Mouse (Mus musculus): ENCODE results near the gene Rbm20. TPM values are rescaled to one million over a fixed set of nuclear protein-coding genes. Genes with fewer than 3 reads are reported as not detected.

Rbm20 gene
- polyA plus RNA-seq, 1 experiment from 2014 or later: 1.1 TPM

DNA sequence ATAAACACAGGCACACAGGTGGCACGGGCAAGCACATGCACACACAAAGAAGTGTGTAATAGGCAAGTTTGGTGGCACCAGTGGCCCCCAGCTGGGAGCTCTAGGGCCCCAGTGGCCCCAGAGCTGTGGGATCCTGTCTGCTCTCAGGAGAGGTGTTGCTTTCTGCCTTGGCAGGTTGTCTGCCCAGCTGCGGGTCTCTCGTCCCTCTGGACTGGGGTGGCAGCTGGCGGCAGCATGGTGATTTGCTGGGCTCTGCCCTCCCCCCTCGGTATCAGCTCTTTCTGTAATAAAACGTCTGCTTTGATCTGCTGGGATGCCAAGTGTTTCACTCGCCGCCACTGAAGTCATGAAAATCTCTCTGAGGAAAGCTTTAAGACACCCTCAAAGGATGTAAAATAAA, 10.4 kb upstream of the Rbm20 start:
- no peak overlapping the region for H3K9ac ChIP-seq (ENCODE audit: low read depth, low read length)
- H3K4me3 ChIP-seq (ENCODE audit: low read length): no peak overlapping the region
- no peaks in the 10 kb centered on the region for H3K9me3 ChIP-seq (ENCODE audit: control insufficient read depth, low read length)
- 33% methylated on average over 8 of the region's 8 CpGs for WGBS
- no peak for ATAC-seq
- H3K36me3 ChIP-seq (ENCODE audit: control insufficient read depth, insufficient read depth, low read length): no peaks in the 10 kb centered on the region
- H3K4me2 ChIP-seq (ENCODE audit: low read depth, low read length): no peak overlapping the region
- no peak overlapping the region for H3K27ac ChIP-seq (ENCODE audit: low read length)
- no peaks in the 10 kb centered on the region for H3K4me1 ChIP-seq (ENCODE audit: control insufficient read depth, insufficient read depth, low read length)
- H3K27me3 ChIP-seq (replicated peaks; ENCODE audit: control insufficient read depth, insufficient read depth, low read length): no peaks in the 10 kb centered on the region

DNA sequence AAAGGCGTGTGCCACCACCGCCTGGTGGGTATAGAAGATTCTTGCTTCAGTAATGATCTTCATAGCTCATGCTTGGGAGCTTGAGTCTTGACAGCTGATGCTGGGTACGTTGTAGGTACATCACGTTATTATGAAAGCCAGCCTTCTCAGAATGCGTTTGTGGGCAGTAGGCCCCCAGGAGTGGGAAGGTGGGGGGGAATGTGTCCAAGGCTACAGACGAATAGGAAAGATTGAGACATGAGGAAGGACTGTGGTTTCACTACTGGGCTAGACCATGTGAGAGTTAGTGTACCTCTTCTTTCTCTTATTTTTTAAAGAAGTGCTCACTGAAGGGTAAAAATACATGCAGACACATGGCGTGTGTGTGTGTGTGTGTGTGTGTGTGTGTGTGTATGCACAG, 8.3 kb upstream of the Rbm20 start:
- H3K9ac ChIP-seq (ENCODE audit: low read depth, low read length): no peak overlapping the region
- no peaks in the 10 kb centered on the region for H3K36me3 ChIP-seq (ENCODE audit: control insufficient read depth, insufficient read depth, low read length)
- no peak for ATAC-seq
- H3K4me3 ChIP-seq (ENCODE audit: low read length): no peak overlapping the region
- no peak overlapping the region for H3K4me2 ChIP-seq (ENCODE audit: low read depth, low read length)
- 84% methylated on average over 7 of the region's 7 CpGs for WGBS
- H3K9me3 ChIP-seq (ENCODE audit: control insufficient read depth, low read length): no peaks in the 10 kb centered on the region
- H3K4me1 ChIP-seq (ENCODE audit: control insufficient read depth, insufficient read depth, low read length): no peaks in the 10 kb centered on the region
- peaks cover 3% of the 10 kb centered on the region for H3K27me3 ChIP-seq (replicated peaks; ENCODE audit: control insufficient read depth, insufficient read depth, low read length)
- H3K27ac ChIP-seq (ENCODE audit: low read length): no peak overlapping the region

DNA sequence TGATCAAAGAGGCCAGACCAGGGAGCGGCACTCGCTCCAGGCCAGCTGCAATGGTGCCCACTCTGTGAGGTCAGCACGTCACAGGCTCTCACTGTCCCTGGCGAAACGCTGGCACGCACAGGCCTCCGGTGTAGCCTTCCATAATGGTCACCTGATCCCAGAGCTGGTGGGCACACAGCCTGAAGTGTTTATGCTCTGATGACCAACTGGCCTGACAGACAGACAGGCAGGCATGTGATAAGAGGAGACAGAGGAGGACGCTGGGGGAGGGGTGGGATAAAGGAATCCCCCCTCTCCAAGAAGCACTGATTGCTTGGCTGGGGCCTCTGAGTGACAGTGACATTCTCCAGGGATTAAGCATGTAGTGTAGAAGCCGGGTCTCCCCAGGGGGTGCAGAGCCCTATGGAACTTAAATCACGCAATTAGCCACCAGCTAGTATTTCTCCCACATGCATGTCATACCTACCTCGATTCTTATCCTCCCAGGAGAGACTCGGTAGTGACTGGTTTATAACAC, 6.4 kb upstream of the Rbm20 start:
- Histone ChIP-seq H3K27ac (ENCODE audit: low read length) (no peak overlapping the region), H3K36me3 (ENCODE audit: control insufficient read depth, insufficient read depth, low read length) (no peaks in the 10 kb centered on the region), H3K4me1 (ENCODE audit: control insufficient read depth, insufficient read depth, low read length) (no peaks in the 10 kb centered on the region), H3K9ac (ENCODE audit: low read depth, low read length) (no peak overlapping the region), H3K27me3 (replicated peaks; ENCODE audit: control insufficient read depth, insufficient read depth, low read length) (peaks cover 21% of the 10 kb centered on the region), H3K4me2 (ENCODE audit: low read depth, low read length) (no peak overlapping the region), H3K9me3 (ENCODE audit: control insufficient read depth, low read length) (no peaks in the 10 kb centered on the region), H3K4me3 (ENCODE audit: low read length) (no peak overlapping the region)
- WGBS: 45% methylated on average over 12 of the region's 12 CpGs
- no peak for ATAC-seq

DNA sequence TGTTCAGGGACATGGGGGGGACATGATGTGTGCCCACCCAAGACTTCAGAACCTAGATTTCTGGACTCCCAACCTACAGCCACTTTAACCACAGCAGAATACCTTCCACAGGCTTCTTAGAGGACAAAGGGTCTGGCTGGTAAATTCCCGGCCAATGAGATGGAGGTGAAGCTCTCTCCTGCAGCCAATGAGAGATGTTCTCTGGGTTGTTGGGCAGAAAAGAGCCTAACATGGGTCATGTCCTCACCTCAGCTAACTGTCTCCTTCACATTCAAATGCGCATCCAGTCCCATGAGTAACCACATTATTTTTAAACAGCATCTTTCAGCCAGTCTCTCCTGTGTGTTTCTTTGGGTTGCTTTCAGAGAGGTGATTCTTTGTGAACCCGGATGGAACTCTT, 5.7 kb upstream of the Rbm20 start:
- Histone ChIP-seq H3K4me3 (ENCODE audit: low read length) (no peak overlapping the region), H3K9ac (ENCODE audit: low read depth, low read length) (no peak overlapping the region), H3K27me3 (replicated peaks; ENCODE audit: control insufficient read depth, insufficient read depth, low read length) (peaks cover 27% of the 10 kb centered on the region), H3K9me3 (ENCODE audit: control insufficient read depth, low read length) (no peaks in the 10 kb centered on the region), H3K36me3 (ENCODE audit: control insufficient read depth, insufficient read depth, low read length) (no peaks in the 10 kb centered on the region), H3K27ac (ENCODE audit: low read length) (no peak overlapping the region), H3K4me1 (ENCODE audit: control insufficient read depth, insufficient read depth, low read length) (peaks cover 5% of the 10 kb centered on the region), H3K4me2 (ENCODE audit: low read depth, low read length) (no peak overlapping the region)
- 65% methylated on average over 3 of the region's 3 CpGs for WGBS
- ATAC-seq: no peak

DNA sequence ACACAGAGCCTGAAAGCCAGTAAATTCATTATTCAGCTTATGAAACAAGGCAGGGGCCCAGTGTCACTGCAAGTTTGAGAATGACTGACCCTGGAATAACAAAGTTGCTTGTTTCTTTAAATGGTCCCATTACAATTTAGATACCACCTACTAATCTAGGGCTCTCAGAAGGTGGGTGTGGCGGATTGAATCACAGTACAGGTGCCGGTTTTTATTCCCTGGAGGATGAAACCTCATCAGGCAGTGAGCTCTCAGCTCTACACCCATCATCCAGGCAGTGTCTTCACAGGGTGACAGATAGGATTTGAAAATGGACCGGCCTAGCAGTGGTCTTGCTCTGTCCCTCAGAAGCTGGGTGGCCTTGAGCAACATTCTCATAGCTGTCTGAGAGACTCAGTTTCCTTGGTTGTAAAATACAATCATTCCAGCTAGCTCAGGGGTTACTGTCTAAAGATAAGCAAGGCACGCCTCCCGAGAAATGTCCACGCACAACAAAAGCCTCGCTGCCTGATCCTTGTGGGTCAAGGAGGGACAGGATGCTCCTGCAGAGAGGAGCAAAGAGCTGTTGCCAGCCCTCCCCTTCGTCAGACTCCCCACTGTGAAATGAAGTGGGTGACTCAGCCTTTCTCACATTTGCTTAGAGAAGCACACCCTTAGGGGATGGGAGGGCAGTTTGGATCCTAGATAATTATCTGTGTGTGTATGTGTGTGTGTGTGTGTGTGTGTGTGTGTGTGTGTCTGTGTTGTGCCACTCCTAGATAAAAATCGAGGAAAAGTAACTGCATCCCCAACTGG, 2.8 kb upstream of the Rbm20 start:
- WGBS: 35% methylated on average over 9 of the region's 9 CpGs
- H3K4me3 ChIP-seq (ENCODE audit: low read length): no peak overlapping the region
- H3K27ac ChIP-seq (ENCODE audit: low read length): no peak overlapping the region
- H3K4me1 ChIP-seq (ENCODE audit: control insufficient read depth, insufficient read depth, low read length): peaks cover 11% of the 10 kb centered on the region
- peaks cover 44% of the 10 kb centered on the region for H3K27me3 ChIP-seq (replicated peaks; ENCODE audit: control insufficient read depth, insufficient read depth, low read length)
- no peak overlapping the region for H3K9ac ChIP-seq (ENCODE audit: low read depth, low read length)
- H3K9me3 ChIP-seq (ENCODE audit: control insufficient read depth, low read length): no peaks in the 10 kb centered on the region
- no peak overlapping the region for H3K4me2 ChIP-seq (ENCODE audit: low read depth, low read length)
- H3K36me3 ChIP-seq (ENCODE audit: control insufficient read depth, insufficient read depth, low read length): no peaks in the 10 kb centered on the region
- no peak for ATAC-seq

DNA sequence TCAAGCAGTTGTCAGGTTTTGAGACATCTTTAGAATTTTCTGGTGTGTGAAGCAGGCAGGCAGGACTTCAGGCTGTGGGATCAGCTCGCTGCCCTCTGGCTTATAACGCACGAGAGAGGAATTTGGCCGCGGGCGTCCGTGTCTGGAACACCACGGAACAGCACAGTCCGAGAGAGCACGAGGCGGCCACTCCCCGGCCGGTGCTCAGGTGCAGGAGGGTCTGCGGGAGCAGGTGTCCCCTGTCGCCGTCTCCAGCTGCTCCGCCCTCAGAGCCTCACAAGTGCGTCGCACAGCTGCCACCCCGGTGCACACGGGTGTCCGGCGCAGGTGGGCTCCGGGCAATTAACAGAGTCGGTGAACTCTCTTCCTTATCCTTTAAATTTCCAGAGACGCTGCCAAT, 878 bp upstream of the Rbm20 start:
- peaks cover 48% of the 10 kb centered on the region for H3K27me3 ChIP-seq (replicated peaks; ENCODE audit: control insufficient read depth, insufficient read depth, low read length)
- H3K4me1 ChIP-seq (ENCODE audit: control insufficient read depth, insufficient read depth, low read length): peaks cover 11% of the 10 kb centered on the region
- H3K9ac ChIP-seq (ENCODE audit: low read depth, low read length): peak overlapping the region; percentile 40; the same call in 1 of the 2 replicates
- H3K9me3 ChIP-seq (ENCODE audit: control insufficient read depth, low read length): no peaks in the 10 kb centered on the region
- no peak for ATAC-seq
- no peak overlapping the region for H3K27ac ChIP-seq (ENCODE audit: low read length)
- H3K4me3 ChIP-seq (ENCODE audit: low read length): peak overlapping the region; percentile 67
- no peaks in the 10 kb centered on the region for H3K36me3 ChIP-seq (ENCODE audit: control insufficient read depth, insufficient read depth, low read length)
- under 1% methylated on average over 26 of the region's 26 CpGs for WGBS
- peak overlapping the region; percentile 100 for H3K4me2 ChIP-seq (ENCODE audit: low read depth, low read length)

DNA sequence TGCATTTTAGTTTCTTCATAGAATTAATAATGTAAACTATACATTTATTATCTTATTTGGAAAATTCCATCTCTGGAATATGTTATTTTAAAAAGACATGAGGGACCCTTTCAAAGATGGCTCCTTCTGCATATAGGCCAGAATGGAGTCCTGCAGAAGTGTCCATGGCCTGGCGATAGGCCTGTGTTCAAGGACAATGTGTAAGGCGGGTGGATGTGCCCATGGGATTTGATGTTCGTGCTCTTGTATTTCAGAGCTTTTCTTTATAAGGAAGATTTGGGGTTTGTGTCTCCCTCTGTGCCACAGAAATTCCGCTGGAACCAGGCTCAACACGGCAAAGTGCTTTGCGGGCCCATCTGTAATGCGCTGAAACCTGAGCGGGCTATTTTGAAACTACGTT, 2.1 kb downstream of the Rbm20 start:
- Histone ChIP-seq H3K9me3 (ENCODE audit: control insufficient read depth, low read length) (no peaks in the 10 kb centered on the region), H3K9ac (ENCODE audit: low read depth, low read length) (no peak overlapping the region), H3K4me1 (ENCODE audit: control insufficient read depth, insufficient read depth, low read length) (peaks cover 11% of the 10 kb centered on the region), H3K4me2 (ENCODE audit: low read depth, low read length) (no peak overlapping the region), H3K36me3 (ENCODE audit: control insufficient read depth, insufficient read depth, low read length) (no peaks in the 10 kb centered on the region), H3K27ac (ENCODE audit: low read length) (no peak overlapping the region), H3K4me3 (ENCODE audit: low read length) (no peak overlapping the region), H3K27me3 (replicated peaks; ENCODE audit: control insufficient read depth, insufficient read depth, low read length) (peaks cover 52% of the 10 kb centered on the region)
- 94% methylated on average over 9 of the region's 9 CpGs for WGBS
- no peak for ATAC-seq

DNA sequence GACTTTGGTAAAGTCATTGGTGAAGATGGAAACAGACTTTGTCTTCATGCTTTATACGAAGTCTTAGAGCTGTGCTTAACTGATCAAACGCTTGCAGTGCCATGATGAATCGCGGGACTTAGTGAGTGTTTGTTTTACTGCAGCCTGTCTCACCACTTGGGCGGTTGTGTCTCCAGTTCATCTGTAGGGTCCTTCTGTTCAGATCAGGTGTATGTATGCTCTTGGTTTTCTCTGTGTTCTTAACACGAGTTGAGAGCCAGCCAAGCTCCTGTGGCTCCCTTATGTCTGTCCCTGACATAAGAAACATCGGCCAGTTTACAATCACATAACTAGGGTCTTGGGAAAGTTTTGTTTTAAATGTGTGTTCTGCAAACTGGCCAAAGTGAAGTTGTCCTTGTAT, 2.9 kb downstream of the Rbm20 start:
- no peak overlapping the region for H3K4me2 ChIP-seq (ENCODE audit: low read depth, low read length)
- no peak overlapping the region for H3K9ac ChIP-seq (ENCODE audit: low read depth, low read length)
- no peaks in the 10 kb centered on the region for H3K36me3 ChIP-seq (ENCODE audit: control insufficient read depth, insufficient read depth, low read length)
- H3K4me1 ChIP-seq (ENCODE audit: control insufficient read depth, insufficient read depth, low read length): peaks cover 11% of the 10 kb centered on the region
- no peak overlapping the region for H3K4me3 ChIP-seq (ENCODE audit: low read length)
- H3K27me3 ChIP-seq (replicated peaks; ENCODE audit: control insufficient read depth, insufficient read depth, low read length): peaks cover 46% of the 10 kb centered on the region
- whole genome bisulfite sequencing: 75% methylated on average over 7 of the region's 7 CpGs
- no peak for ATAC-seq
- H3K27ac ChIP-seq (ENCODE audit: low read length): no peak overlapping the region
- H3K9me3 ChIP-seq (ENCODE audit: control insufficient read depth, low read length): no peaks in the 10 kb centered on the region

DNA sequence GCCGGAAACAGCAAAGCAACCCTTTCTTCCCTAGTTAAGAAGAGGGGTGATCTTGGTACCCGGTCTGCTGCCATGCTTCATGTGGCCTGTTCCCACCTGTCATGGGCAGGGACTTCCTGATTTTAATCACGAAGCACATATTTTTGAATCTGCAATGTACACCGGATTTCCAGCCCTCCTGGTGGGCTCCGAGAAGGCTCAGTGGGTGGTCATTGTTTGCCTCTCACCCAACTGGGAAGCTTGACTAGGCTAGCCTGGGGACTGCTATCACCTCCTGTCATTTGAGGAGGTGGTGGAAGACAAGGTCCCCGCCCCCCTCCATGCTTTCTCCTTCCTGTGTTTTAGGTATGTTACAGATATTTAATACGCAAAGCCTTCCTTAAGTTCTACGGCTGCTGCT, 5.3 kb downstream of the Rbm20 start:
- H3K27me3 ChIP-seq (replicated peaks; ENCODE audit: control insufficient read depth, insufficient read depth, low read length): peaks cover 23% of the 10 kb centered on the region
- no peak overlapping the region for H3K4me2 ChIP-seq (ENCODE audit: low read depth, low read length)
- no peaks in the 10 kb centered on the region for H3K9me3 ChIP-seq (ENCODE audit: control insufficient read depth, low read length)
- peaks cover under 1% of the 10 kb centered on the region; the same call in 1 of the 2 replicates for H3K4me1 ChIP-seq (ENCODE audit: control insufficient read depth, insufficient read depth, low read length)
- no peak overlapping the region for H3K27ac ChIP-seq (ENCODE audit: low read length)
- no peaks in the 10 kb centered on the region for H3K36me3 ChIP-seq (ENCODE audit: control insufficient read depth, insufficient read depth, low read length)
- no peak overlapping the region for H3K9ac ChIP-seq (ENCODE audit: low read depth, low read length)
- H3K4me3 ChIP-seq (ENCODE audit: low read length): no peak overlapping the region
- 45% methylated on average over 8 of the region's 8 CpGs for WGBS
- ATAC-seq: no peak

DNA sequence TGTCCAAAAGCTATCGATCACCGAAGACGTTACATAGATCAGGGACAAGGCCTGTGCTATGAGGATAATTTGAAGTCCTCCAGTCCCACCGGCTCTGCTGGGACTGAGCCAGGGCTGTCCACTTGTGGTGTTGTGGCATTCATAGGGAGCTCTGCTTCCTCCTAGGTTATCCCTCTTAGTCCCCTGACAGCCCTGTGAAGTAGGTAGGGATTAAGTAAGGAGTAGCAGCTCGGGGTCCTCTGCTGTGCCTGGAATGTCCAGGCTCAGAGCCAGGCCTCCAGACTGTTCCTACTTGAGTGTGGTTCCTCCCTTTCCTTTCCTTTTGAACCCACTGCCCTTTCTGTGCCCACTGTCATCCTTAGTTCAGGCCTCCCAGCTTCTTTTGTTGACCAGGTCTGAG, 10.5 kb downstream of the Rbm20 start:
- Histone ChIP-seq H3K9ac (ENCODE audit: low read depth, low read length) (no peak overlapping the region), H3K27ac (ENCODE audit: low read length) (no peak overlapping the region), H3K4me3 (ENCODE audit: low read length) (no peak overlapping the region), H3K4me1 (ENCODE audit: control insufficient read depth, insufficient read depth, low read length) (no peaks in the 10 kb centered on the region), H3K9me3 (ENCODE audit: control insufficient read depth, low read length) (no peaks in the 10 kb centered on the region), H3K4me2 (ENCODE audit: low read depth, low read length) (no peak overlapping the region), H3K27me3 (replicated peaks; ENCODE audit: control insufficient read depth, insufficient read depth, low read length) (peaks cover 8% of the 10 kb centered on the region), H3K36me3 (ENCODE audit: control insufficient read depth, insufficient read depth, low read length) (no peaks in the 10 kb centered on the region)
- ATAC-seq: no peak
- 72% methylated on average over 5 of the region's 5 CpGs for WGBS
